Mouse (Mus musculus) forebrain, postnatal 0 days (tissue): ENCODE measurements at regions not wholly inside any gene's neighbourhood (a gene's known extent, or its start where the extent isn't known, plus 50 kb on each side); places are given as distances from the start of the nearest gene placed in this dataset.

Experiments
- ATAC-seq: fragments of 200-750 bp; cut with Nextera tagmentation; 2 replicates; pipeline ENCODE4 v1.8.0; 2017; ENCODE audit warnings: mild to moderate bottlenecking, moderate library complexity
- DNase-seq: peaks from one replicate; pipeline ENCODE4 v3.0.0-alpha.2; 2015
- H3K27ac ChIP-seq: fragments of 300-500 bp; sonication (generic); 2 replicates; pipeline ENCODE4 v1.5.1; 2014; ENCODE audit warnings: low read depth, mild to moderate bottlenecking, antibody characterized with exemption, low read length, moderate library complexity, mixed read lengths
- H3K27me3 ChIP-seq: fragments of 300-500 bp; sonication (generic); 2 replicates; pipeline ENCODE4 v1.6.1; 2014; ENCODE audit warnings: mild to moderate bottlenecking, low read length, mixed read lengths; ENCODE audit not compliant: insufficient read depth
- H3K36me3 ChIP-seq: fragments of 300-500 bp; sonication (generic); 2 replicates; pipeline ENCODE4 v1.6.1; 2014; ENCODE audit warnings: mild to moderate bottlenecking, moderate library complexity; ENCODE audit not compliant: insufficient read depth
- H3K4me1 ChIP-seq: fragments of 300-500 bp; sonication (generic); 2 replicates; pipeline ENCODE4 v1.6.1; 2014; ENCODE audit warnings: antibody characterized with exemption; ENCODE audit not compliant: insufficient read depth
- H3K4me2 ChIP-seq: fragments of 300-500 bp; sonication (generic); 2 replicates; pipeline ENCODE4 v1.6.1; 2014; ENCODE audit warnings: low read depth, mild to moderate bottlenecking, moderate library complexity
- H3K4me3 ChIP-seq: fragments of 300-500 bp; sonication (generic); 2 replicates; pipeline ENCODE4 v1.5.1; 2014; ENCODE audit warnings: low read depth, low read length, mixed read lengths
- H3K9ac ChIP-seq: fragments of 300-500 bp; sonication (generic); 2 replicates; pipeline ENCODE4 v1.6.1; 2014; ENCODE audit warnings: mild to moderate bottlenecking
- H3K9me3 ChIP-seq: fragments of 300-500 bp; sonication (generic); 2 replicates; pipeline ENCODE4 v1.6.1; 2016; ENCODE audit warnings: low read length
- CTCF ChIP-seq: sonication (generic); IDR thresholded peaks from 2 replicates; pipeline ENCODE4 v1.5.1; 2016; ENCODE audit warnings: antibody characterized with exemption, control low read depth, low read depth
- WGBS: fragments of 180-500 bp; shearing (Covaris S2); extraction: QIAGEN DNeasy Blood & Tissue Kit; methylation state at CpG from one replicate; pipeline ENCODE4 v1.1.7; 2014; 5-methylcytosine and 5-hydroxymethylcytosine counted together

GRCm38 (mm10) chr16:5359193-5359592, 103.4 kb upstream of the Eef2kmt start:
- ATAC-seq, result no peak
- WGBS, result 86% methylated on average over 4 of the region's 4 CpGs
- Histone ChIP-seq H3K27ac (no peak overlapping the region), H3K27me3 (no peaks in the 10 kb centered on the region), H3K9me3 (0 out of 2 replicates have a peak, but pooled peaks cover 4% of the 10 kb centered on the region), H3K4me2 (no peak overlapping the region), H3K36me3 (no peaks in the 10 kb centered on the region), H3K4me3 (no peak overlapping the region), H3K4me1 (no peaks in the 10 kb centered on the region), H3K9ac (no peak overlapping the region)
- no peak for DNase-seq
- TF ChIP-seq CTCF, result no peak

DNA sequence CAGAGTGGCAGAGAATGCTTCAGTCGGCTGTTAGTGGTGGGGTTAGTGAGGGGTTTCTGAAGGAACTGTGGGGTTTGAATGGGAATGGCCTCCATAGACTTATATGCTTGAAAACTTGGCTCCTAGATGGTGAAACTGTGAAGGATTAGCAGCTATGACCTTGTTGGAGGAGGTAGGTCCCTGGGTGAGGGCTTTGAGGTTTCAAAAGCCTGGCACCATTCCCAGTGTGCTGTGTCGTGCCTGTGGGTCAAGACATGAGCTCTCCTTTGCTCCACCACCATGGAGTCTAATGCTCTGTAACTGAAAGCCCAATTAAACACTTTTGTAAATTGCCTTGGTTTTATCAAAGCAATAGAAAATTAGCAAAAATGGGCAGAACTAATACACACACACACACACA, 98.1 kb upstream of the Eef2kmt start:
- H3K9me3 ChIP-seq, result 0 out of 2 replicates have a peak, but pooled peaks cover 4% of the 10 kb centered on the region
- DNase-seq (no peak), ATAC-seq (no peak)

GRCm38 (mm10) chr16:5351890-5352571, 96.2 kb upstream of the Eef2kmt start:
- H3K4me3 ChIP-seq, result no peak overlapping the region
- no peak for TF ChIP-seq CTCF
- 0 out of 2 replicates have a peak, but pooled peaks cover under 1% of the 10 kb centered on the region for H3K9me3 ChIP-seq
- 7% methylated on average over 18 of the region's 18 CpGs for WGBS
- ATAC-seq (no peak), DNase-seq (no peak)
- no peaks in the 10 kb centered on the region for H3K27me3 ChIP-seq
- H3K9ac ChIP-seq, result no peak overlapping the region
- no peak overlapping the region for H3K27ac ChIP-seq
- no peak overlapping the region for H3K4me2 ChIP-seq
- H3K36me3 ChIP-seq, result no peaks in the 10 kb centered on the region
- H3K4me1 ChIP-seq, result no peaks in the 10 kb centered on the region

More for the DNA sequence above, 98.1 kb upstream of the Eef2kmt start:
- H3K9ac ChIP-seq, result no peak overlapping the region
- no peak overlapping the region for H3K27ac ChIP-seq
- H3K36me3 ChIP-seq, result no peaks in the 10 kb centered on the region
- H3K4me1 ChIP-seq, result no peaks in the 10 kb centered on the region
- TF ChIP-seq CTCF, result no peak
- whole genome bisulfite sequencing, result 57% methylated on average over 2 of the region's 2 CpGs
- H3K4me3 ChIP-seq, result no peak overlapping the region
- no peak overlapping the region for H3K4me2 ChIP-seq
- no peaks in the 10 kb centered on the region for H3K27me3 ChIP-seq

DNA sequence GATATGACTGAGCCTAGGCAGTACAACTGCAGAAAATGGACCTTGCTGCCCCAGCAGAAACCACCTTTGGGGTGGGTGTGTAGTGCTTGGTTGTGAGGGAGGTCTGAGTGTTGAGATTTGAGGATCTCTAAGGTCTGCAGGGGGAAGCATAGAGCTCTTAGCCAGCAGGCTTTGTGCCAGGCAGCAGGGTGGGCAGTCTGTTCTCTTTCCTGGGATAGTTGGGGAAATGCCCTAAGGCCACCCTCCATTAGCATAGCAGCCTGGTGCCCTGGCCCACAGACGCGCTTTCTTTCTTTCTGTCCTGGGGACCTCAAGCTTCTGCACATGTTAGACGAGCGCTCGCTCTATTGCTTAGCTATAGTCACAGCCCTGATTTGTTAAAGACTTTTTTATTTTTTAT, 91.4 kb upstream of the Eef2kmt start:
- Histone ChIP-seq H3K4me2 (no peak overlapping the region), H3K4me3 (no peak overlapping the region), H3K36me3 (no peaks in the 10 kb centered on the region), H3K9me3 (no peaks in the 10 kb centered on the region), H3K9ac (no peak overlapping the region), H3K27me3 (no peaks in the 10 kb centered on the region), H3K27ac (no peak overlapping the region), H3K4me1 (no peaks in the 10 kb centered on the region)
- no peak for DNase-seq
- WGBS, result 58% methylated on average over 5 of the region's 5 CpGs
- TF ChIP-seq CTCF, result no peak
- no peak for ATAC-seq

DNA sequence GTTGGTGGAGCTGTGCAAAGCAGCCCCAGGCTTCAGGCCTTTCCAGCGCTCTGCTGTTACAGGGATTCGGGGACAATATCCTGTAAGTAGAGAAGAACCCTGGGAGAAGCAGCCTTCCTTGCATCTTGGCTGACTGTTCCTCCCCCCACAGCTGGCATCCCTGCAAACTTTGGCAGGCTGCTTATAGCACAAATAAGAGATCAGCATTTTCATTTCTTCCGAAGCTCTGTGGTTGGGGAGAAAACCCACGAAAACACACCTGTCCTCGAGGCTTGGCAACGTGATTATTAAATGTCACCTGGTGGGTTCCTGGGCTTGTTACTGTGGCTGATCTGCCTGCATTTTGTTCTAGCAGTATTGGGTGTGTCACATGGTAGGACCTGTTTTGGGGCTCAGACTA, 86.5 kb upstream of the Eef2kmt start:
- 61% methylated on average over 6 of the region's 6 CpGs for WGBS
- H3K4me1 ChIP-seq, result no peaks in the 10 kb centered on the region
- H3K4me3 ChIP-seq, result no peak overlapping the region
- H3K36me3 ChIP-seq, result no peaks in the 10 kb centered on the region
- H3K4me2 ChIP-seq, result no peak overlapping the region
- H3K27me3 ChIP-seq, result no peaks in the 10 kb centered on the region
- H3K9me3 ChIP-seq, result no peaks in the 10 kb centered on the region
- 0 out of 2 replicates have a peak overlapping the region, but pooled peaks have one; percentile 15 for H3K27ac ChIP-seq
- ATAC-seq (peak; percentile 16; the same call in 1 of the 2 replicates), DNase-seq (peak; percentile 55)
- no peak overlapping the region for H3K9ac ChIP-seq
- TF ChIP-seq CTCF, result no peak

GRCm38 (mm10) chr16:5316271-5316670, 60.5 kb upstream of the Eef2kmt start:
- TF ChIP-seq CTCF, result no peak
- H3K27me3 ChIP-seq, result no peaks in the 10 kb centered on the region
- H3K36me3 ChIP-seq, result no peaks in the 10 kb centered on the region
- peak; percentile 32 for DNase-seq
- no peaks in the 10 kb centered on the region for H3K9me3 ChIP-seq
- WGBS, result 71% methylated on average over 1 of the region's 1 CpGs
- H3K27ac ChIP-seq, result 0 out of 2 replicates have a peak overlapping the region, but pooled peaks have one; percentile 5
- no peak overlapping the region for H3K4me3 ChIP-seq
- no peak overlapping the region for H3K4me2 ChIP-seq
- ATAC-seq, result peak; percentile 59
- no peaks in the 10 kb centered on the region for H3K4me1 ChIP-seq
- no peak overlapping the region for H3K9ac ChIP-seq

DNA sequence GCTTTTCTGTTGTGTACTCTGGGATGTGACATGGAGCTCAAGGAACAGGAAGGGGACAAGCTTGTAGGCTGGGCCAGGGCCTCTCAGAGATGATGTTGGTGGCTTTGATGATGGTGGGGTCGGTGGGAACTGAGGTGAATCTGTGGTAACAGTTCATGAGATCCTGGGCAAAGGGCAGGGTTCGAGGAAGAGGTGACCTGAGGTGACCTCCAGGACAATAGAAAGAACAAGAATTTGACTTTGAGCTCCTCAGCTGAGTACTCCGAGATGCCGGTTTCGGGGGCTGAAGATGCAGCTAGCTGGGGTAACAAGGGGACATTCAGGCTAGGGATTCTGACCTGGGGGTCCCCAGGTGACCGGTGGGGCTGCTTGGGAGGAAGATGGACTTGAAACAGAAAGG, 57.5 kb upstream of the Eef2kmt start:
- TF ChIP-seq CTCF, result no peak
- ATAC-seq, result no peak
- WGBS, result 82% methylated on average over 6 of the region's 6 CpGs

More for the DNA sequence above, 57.5 kb upstream of the Eef2kmt start:
- DNase-seq, result no peak
- H3K4me3 ChIP-seq, result no peak overlapping the region
- no peaks in the 10 kb centered on the region for H3K27me3 ChIP-seq
- no peaks in the 10 kb centered on the region for H3K36me3 ChIP-seq
- H3K9ac ChIP-seq, result no peak overlapping the region
- no peaks in the 10 kb centered on the region for H3K9me3 ChIP-seq
- H3K4me1 ChIP-seq, result no peaks in the 10 kb centered on the region
- H3K27ac ChIP-seq, result no peak overlapping the region
- no peak overlapping the region for H3K4me2 ChIP-seq
